Comparison of ENCODE assay signal across 35 mouse cellular contexts in the genomic region with DNA sequence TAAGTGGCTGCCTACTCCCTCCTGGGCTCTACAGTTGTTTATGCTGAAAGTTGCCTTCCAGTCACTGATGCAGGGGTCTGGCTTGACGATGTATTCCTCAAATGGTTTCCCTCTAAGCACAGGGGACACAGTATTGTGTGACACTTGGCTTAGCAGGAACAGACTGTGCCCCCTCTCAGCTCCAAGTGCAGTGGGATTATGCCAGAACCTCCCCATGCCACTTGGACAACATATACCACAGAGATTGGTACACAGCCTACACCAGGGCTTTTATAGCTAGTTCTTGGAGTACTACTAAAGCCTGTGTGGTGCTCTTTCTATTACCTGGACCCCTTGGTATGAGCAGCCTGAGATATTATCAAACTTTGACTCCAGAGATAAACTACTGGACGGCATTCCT. TPM values are rescaled to one million over a fixed set of nuclear protein-coding genes. Genes with fewer than 3 reads are reported as not detected.
"Had no signal": no experiment of that assay in that cellular context is flagged by ENCODE, and none has a peak within 500 bp of the region (broad histone marks: within the 10 kb centered on the region; RNA-seq: fewer than 3 reads in every experiment).

No protein-coding gene starts in this region.

RNA-seq across cellular contexts. Expression of a gene that starts 0.9 kb away (rescaled TPM):
- total RNA-seq: hematopoietic stem cell, adult 5-6 weeks; hindbrain, postnatal 0 days; layer of hippocampus, adult 18-20 months; layer of hippocampus, adult 2 months; layer of hippocampus, adult 8-10 months; layer of hippocampus, postnatal 10 days; layer of hippocampus, postnatal 14 days; layer of hippocampus, postnatal 25 days; layer of hippocampus, postnatal 36 days; left cerebral cortex, adult 18-20 months; left cerebral cortex, adult 2 months had no signal
- polyA plus RNA-seq: heart, embryonic 10.5 days; heart, embryonic 11.5 days; heart, embryonic 12.5 days; heart, embryonic 14.5 days; heart, embryonic 15.5 days; heart, embryonic 16.5 days; hindbrain, embryonic 10.5 days; hindbrain, embryonic 11.5 days; hindbrain, embryonic 12.5 days; hindbrain, embryonic 13.5 days; hindbrain, embryonic 14.5 days; hindbrain, embryonic 15.5 days; hindbrain, postnatal 0 days; inflammation-experienced regulatory T-cells, adult 6 months; intestine, embryonic 14.5 days; intestine, embryonic 16.5 days; intestine, postnatal 0 days; kidney, adult 2 months; kidney, embryonic 14.5 days; kidney, embryonic 15.5 days; kidney, embryonic 16.5 days; kidney, postnatal 0 days had no signal

RNA-seq across cellular contexts. Expression of a gene that starts 20.2 kb away (rescaled TPM):
- total RNA-seq: hematopoietic stem cell, adult 5-6 weeks; hindbrain, postnatal 0 days; layer of hippocampus, adult 18-20 months; layer of hippocampus, adult 2 months; layer of hippocampus, adult 8-10 months; layer of hippocampus, postnatal 10 days; layer of hippocampus, postnatal 14 days; layer of hippocampus, postnatal 25 days; layer of hippocampus, postnatal 36 days; left cerebral cortex, adult 18-20 months; left cerebral cortex, adult 2 months had no signal
- polyA plus RNA-seq: heart, embryonic 10.5 days; heart, embryonic 11.5 days; heart, embryonic 12.5 days; heart, embryonic 13.5 days; heart, embryonic 14.5 days; heart, embryonic 15.5 days; heart, embryonic 16.5 days; heart, postnatal 0 days; hindbrain, embryonic 10.5 days; hindbrain, embryonic 11.5 days; hindbrain, embryonic 12.5 days; hindbrain, embryonic 13.5 days; hindbrain, embryonic 14.5 days; hindbrain, embryonic 15.5 days; hindbrain, postnatal 0 days; inflammation-experienced regulatory T-cells, adult 6 months; intestine, embryonic 14.5 days; intestine, embryonic 15.5 days; intestine, embryonic 16.5 days; intestine, postnatal 0 days; kidney, adult 2 months; kidney, embryonic 14.5 days; kidney, embryonic 15.5 days; kidney, embryonic 16.5 days; kidney, postnatal 0 days had no signal

RNA-seq across cellular contexts. Expression of a gene that starts 28.9 kb away (rescaled TPM):
- total RNA-seq: hematopoietic stem cell, adult 5-6 weeks; layer of hippocampus, adult 2 months had no signal
